Mouse (Mus musculus): ENCODE measurements around the gene Trim28.

DNA sequence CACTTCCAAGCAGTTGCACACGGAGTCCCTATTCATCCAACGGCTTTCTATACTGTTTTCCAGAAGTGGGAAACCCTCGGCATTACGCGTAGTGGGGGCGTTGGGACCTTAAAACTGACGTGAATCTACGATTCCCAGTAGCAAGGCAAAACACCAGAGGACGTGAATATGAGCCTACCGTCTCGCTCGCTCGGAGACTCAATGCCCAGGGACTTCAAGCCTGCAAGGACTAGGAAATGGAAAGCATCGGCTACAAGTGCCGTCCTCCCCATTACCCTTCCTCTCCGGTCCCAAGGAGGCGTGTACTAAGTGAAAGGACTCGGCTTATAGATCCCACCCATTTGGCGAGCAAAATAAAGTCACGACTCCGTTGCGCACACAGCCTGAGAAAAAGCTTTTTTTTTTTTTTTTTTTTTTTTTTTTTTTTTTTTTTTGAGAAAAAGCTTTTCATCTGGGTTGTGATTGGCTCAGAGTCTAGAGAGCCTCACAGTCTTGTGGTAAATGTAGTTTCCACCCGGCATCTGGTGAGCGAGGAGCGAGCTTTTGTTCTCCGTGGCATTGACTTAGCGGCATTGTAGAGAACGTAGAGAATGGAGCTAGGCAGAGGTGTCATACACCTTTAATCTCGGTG is 37.3 kb upstream of the Trim28 start:
- TF ChIP-seq POLR2A (IDR thresholded peaks at IDR 0.05; ENCODE audit: low read depth, low read length) (no peak), CTCF (conservative IDR thresholded peaks at IDR 0.05; ENCODE audit: insufficient read depth, insufficient read length, low read depth, low read length) (no peak)

Data from kidney, adult 2 months (tissue).